Mouse (Mus musculus) E14TG2a.4 (cell line): ENCODE measurements around the gene Diras1.

Experiments used
- H3K27me3 ChIP-seq: 2 replicates; pipeline ENCODE4 v1.6.1; 2014; ENCODE audit warnings: low read length, control low read depth; ENCODE audit not compliant: insufficient read depth
- H3K36me3 ChIP-seq: 2 replicates; pipeline ENCODE4 v1.6.1; 2014; ENCODE audit warnings: low read length, control low read depth; ENCODE audit not compliant: insufficient read depth
- H3K4me1 ChIP-seq: replicated peaks from 2 replicates; pipeline ENCODE4 v1.6.1; 2014; ENCODE audit warnings: low read depth, low read length, control low read depth
- H3K4me3 ChIP-seq: replicated peaks from 2 replicates; pipeline ENCODE4 v1.5.1; 2014; ENCODE audit warnings: mild to moderate bottlenecking, low read length
- H3K9me3 ChIP-seq: 2 replicates; pipeline ENCODE4 v1.6.1; 2014; ENCODE audit warnings: low read length, control low read depth
- CTCF ChIP-seq: conservative IDR thresholded peaks from 2 replicates; pipeline ENCODE4 v1.5.1; 2014; ENCODE audit warnings: low read length
- NANOG ChIP-seq: IDR thresholded peaks from 2 replicates; pipeline ENCODE4 v1.6.1; 2014; ENCODE audit warnings: borderline replicate concordance, low read length, mixed read lengths
- POU5F1 ChIP-seq: IDR thresholded peaks from 2 replicates; pipeline ENCODE4 v1.6.1; 2014; ENCODE audit warnings: low read length, borderline replicate concordance

Gene Diras1

DNA sequence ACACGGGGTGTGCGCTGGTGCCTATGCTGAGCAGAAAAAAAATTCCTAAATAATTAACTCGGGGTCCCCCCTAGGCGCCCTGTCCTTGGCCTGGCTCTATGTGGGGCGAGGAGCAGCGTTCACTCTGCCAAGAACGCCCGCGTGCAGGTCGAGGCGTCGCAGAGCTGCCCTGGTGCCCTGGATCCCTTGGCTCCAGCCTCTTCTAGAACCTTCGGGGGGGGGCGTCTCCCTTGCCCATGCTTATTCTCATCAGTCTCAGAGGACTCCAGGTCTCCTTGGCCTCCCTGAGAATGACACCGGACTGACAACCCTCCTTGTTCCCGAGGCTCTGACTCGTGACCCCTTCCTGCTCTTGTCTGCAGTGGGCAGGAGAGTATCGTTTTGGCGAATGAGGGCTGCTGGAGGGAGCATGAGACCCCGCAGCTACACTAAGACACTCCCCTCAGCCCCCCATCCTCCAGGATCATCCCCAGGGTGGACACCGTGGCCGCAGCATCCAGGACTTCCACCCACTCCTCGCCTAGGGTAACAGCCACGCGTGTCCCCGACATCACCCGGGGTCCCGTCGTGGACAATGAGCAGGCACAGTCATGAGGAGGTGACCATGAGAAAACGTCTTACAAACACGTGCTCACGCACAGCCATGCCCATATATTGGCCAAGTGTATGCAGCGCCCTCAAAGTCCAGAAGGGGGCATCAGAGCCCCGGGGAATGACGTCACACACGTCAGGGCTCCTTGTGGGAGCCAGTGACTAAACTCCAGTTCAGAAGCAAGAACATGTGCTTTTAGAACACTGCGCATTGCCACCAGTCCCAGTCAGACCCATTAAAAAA is 25.9 kb downstream of the Diras1 start:
- H3K9me3 ChIP-seq, result no peaks in the 10 kb centered on the region

DNA sequence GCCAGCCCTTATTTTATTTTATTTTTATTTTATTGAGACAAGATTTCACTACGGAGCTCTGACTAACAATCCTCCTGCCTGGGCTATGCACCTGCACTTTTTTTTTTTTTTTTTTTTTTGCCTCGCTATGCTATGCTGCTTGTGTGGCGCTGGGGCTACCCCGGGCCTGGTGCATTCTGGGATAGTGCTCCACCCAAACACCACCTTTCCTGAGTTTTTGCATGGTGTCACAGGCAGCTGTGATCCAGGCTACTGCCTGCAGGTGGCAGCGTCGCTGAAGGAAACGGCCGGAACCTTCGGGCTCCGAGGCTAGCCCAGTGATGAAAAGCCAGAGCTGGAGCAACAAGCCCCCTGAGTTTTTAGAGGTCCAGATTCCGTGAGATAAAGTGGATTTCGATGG is 26.7 kb downstream of the Diras1 start:
- no peaks in the 10 kb centered on the region for H3K9me3 ChIP-seq
- H3K27me3 ChIP-seq, result peaks cover 22% of the 10 kb centered on the region
- H3K4me1 ChIP-seq, result peaks cover 73% of the 10 kb centered on the region
- no peaks in the 10 kb centered on the region for H3K36me3 ChIP-seq
- TF ChIP-seq CTCF, result peak; percentile 56
- no peak for TF ChIP-seq POU5F1
- H3K4me3 ChIP-seq, result no peak overlapping the region

More for the DNA sequence above, 25.9 kb downstream of the Diras1 start:
- Histone ChIP-seq H3K27me3 (peaks cover 20% of the 10 kb centered on the region), H3K36me3 (no peaks in the 10 kb centered on the region), H3K4me3 (0 out of 2 replicates have a peak overlapping the region, but pooled peaks have one; percentile 13), H3K4me1 (peaks cover 70% of the 10 kb centered on the region)
- TF ChIP-seq POU5F1 (no peak), NANOG (no peak), CTCF (peak; percentile 85)

DNA sequence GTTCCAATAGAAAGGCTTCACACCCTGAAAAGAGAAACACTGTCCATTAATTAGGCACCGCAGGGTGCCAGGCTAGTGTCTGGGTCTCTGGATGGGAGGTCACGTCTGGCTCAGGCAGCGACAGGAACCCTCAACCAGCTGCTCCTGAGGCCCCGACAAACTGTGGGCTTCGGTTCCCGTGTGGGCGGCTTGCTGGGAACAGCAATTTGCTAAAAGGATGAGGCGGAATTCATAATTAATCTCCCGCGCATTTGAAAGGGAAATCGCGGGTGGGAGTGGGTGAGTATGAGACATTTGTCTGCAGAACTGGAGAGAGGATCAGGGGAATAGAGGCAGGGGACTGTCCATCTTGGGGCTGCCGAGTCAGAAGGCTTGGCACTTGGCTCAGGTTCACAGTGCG is 27.4 kb downstream of the Diras1 start:
- peak overlapping the region; percentile 60 for H3K4me3 ChIP-seq
- TF ChIP-seq NANOG (no peak), CTCF (no peak), POU5F1 (no peak)
- no peaks in the 10 kb centered on the region for H3K9me3 ChIP-seq
- peaks cover 29% of the 10 kb centered on the region for H3K27me3 ChIP-seq
- peaks cover 73% of the 10 kb centered on the region for H3K4me1 ChIP-seq
- no peaks in the 10 kb centered on the region for H3K36me3 ChIP-seq

DNA sequence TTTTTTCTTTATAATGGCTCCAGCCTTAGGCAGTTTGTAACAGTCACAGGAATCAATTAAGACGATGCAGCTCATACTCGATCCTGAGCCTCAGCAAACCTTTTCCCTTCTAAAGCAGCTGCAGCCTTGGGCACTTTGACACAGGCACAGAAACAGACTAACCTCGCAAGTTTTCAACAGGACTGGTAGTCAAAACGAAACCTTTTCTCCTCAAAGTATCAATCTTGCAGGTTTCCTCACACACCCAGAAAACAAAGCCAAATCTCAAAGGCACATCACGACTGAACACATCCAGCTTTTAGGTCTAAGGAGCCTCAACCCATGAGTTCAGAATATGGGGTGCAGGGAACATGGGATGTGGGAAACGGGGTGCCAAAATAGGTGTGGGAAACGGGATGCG is 28.1 kb downstream of the Diras1 start:
- Histone ChIP-seq H3K36me3 (no peaks in the 10 kb centered on the region), H3K27me3 (peaks cover 35% of the 10 kb centered on the region), H3K4me1 (peaks cover 66% of the 10 kb centered on the region), H3K4me3 (peak overlapping the region; percentile 60), H3K9me3 (no peaks in the 10 kb centered on the region)
- TF ChIP-seq POU5F1 (no peak), CTCF (no peak), NANOG (no peak)

DNA sequence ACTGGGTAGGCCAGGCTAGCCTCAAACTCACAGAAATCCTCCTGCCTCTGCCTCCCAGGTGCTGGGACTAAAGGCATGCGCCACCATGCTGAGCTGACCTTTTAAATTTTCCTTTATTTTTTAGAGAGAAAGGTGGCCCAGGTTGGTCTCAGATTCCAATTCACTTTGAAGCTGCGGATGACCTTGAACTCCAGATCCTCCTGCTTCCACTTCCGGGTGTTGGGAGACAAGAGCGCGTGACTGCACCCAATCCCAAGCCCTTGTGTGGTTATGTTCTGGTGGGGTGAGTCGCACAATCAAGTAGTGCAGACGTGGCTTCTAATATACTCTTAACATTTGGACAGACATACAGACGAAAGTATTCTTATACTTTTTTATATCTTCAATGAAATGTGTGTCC is 29.0 kb downstream of the Diras1 start:
- TF ChIP-seq POU5F1 (no peak), CTCF (no peak), NANOG (no peak)
- no peaks in the 10 kb centered on the region for H3K36me3 ChIP-seq

DNA sequence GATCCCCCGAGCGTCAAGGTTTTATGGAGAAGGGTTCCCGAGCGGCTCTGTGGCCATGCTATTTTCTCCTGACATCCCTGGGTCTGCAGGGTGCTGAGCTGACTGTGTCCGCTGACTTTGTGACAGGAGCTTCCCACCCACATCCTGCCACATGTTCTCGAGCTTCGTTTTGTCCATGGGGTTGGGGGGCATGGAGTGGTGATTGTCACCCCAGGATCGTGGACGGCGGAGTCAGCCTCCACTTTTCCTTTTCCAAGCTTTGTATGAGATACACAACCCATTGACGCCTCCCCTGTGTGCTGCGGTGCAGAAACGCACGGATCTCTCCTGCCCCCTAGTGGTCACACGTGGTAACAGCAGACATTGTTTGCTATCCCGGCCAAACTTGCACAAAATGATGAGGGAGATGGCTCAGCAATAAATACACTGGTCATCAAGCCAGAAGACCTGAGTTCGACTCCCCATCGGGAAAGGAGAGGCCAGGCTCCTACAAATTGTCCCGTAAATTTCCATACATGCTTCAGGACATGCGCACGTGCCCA is 30.3 kb downstream of the Diras1 start:
- Histone ChIP-seq H3K27me3 (peaks cover 35% of the 10 kb centered on the region), H3K4me1 (peaks cover 49% of the 10 kb centered on the region), H3K36me3 (no peaks in the 10 kb centered on the region), H3K4me3 (no peak overlapping the region; the same call in 1 of the 2 replicates), H3K9me3 (no peaks in the 10 kb centered on the region)
- TF ChIP-seq CTCF (peak; percentile 96), NANOG (no peak)

More for the DNA sequence above, 29.0 kb downstream of the Diras1 start:
- peaks cover 60% of the 10 kb centered on the region for H3K4me1 ChIP-seq
- no peak overlapping the region for H3K4me3 ChIP-seq
- H3K9me3 ChIP-seq, result no peaks in the 10 kb centered on the region
- H3K27me3 ChIP-seq, result peaks cover 35% of the 10 kb centered on the region

DNA sequence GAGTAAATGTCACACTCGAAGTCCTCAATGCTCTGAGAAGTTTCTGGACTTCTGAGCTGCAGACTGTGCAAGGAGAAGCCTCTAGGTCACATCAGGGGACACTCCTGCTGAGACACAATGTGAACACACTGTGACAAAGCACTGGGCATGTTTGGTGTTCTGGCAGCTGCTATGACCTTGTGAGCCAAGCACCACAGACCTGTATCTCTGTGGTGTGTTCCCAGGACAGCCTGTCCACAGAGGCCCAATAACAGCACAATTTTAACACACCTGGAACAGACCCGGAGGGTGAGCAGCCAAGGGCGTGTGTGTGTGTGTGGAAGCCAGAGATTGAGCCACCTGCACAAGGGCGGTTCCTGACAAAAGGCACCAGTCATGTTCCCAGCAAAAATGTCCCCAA is 30.8 kb downstream of the Diras1 start:
- H3K9me3 ChIP-seq, result no peaks in the 10 kb centered on the region
- H3K4me1 ChIP-seq, result peaks cover 44% of the 10 kb centered on the region
- H3K4me3 ChIP-seq, result no peak overlapping the region; the same call in 1 of the 2 replicates

DNA sequence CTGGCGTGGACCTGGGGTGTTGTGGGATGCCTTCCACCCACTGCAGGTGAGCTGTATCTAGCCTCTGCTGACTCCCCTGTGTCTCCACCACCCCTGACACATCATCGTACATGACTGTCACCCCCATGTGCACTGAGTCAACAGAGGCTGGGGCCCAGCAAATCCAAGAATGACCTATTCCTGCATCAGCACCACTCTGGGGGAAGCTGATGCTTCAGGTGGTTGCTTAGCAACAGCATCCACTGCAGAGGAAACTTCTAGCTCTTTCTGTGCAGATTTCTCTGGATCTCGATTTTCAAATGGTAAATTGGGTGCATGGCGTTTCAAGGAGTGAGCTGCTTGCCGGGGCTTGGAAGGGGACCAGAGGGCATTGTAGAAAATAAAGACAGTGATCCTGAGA is 32.2 kb downstream of the Diras1 start:
- no peaks in the 10 kb centered on the region for H3K36me3 ChIP-seq
- H3K9me3 ChIP-seq, result no peaks in the 10 kb centered on the region
- H3K27me3 ChIP-seq, result peaks cover 38% of the 10 kb centered on the region
- H3K4me1 ChIP-seq, result peaks cover 37% of the 10 kb centered on the region
- TF ChIP-seq POU5F1 (no peak), CTCF (no peak), NANOG (no peak)
- H3K4me3 ChIP-seq, result no peak overlapping the region

More for the DNA sequence above, 30.8 kb downstream of the Diras1 start:
- no peak for TF ChIP-seq POU5F1
- TF ChIP-seq NANOG, result no peak
- no peak for TF ChIP-seq CTCF
- Histone ChIP-seq H3K27me3 (peaks cover 35% of the 10 kb centered on the region), H3K36me3 (no peaks in the 10 kb centered on the region)
